Mouse (Mus musculus) adrenal gland, postnatal 4 days (tissue): Measurements from ENCODE around the gene Gm49450. TPM values are rescaled to one million over a fixed set of nuclear protein-coding genes. Genes with fewer than 3 reads are reported as not detected.
"Not testable (repeated sequence)": the region's sequence is repeated elsewhere in the genome, so short reads cannot be mapped to it uniquely, and the experiment has no call there.

Experiments used
- DNase-seq, 2 experiments: peaks; one replicate each; pipeline ENCODE4 v3.0.0; 2021 to 2022; ENCODE audit warnings: low spot score in 2 of 2, mixed read lengths in 2 of 2
- total RNA-seq, 2 experiments: library from RNA; stranded (reverse); gene quantifications; 2 replicates each; pipeline ENCODE4 v1.2.3; 2021

The Gm49450 gene
- total RNA-seq, 2 experiments from 2014 or later, result not detected

GRCm38 (mm10) chr15:98957475-98957874, 4.1 kb upstream of the Gm49450 start:
- no peak for DNase-seq

- DNase-seq, result no peak
Observed at GRCm38 (mm10) chr15:98956000-98956399, 2.6 kb upstream of the Gm49450 start.

GRCm38 (mm10) chr15:98955324-98955723, 2.0 kb upstream of the Gm49450 start:
- DNase-seq, result no peak

- no peak for DNase-seq
Observed at GRCm38 (mm10) chr15:98954425-98955253, 1.3 kb upstream of the Gm49450 start.

GRCm38 (mm10) chr15:98952751-98953400, 475 bp downstream of the Gm49450 start:
- DNase-seq, result peak; percentile 43 to 60

GRCm38 (mm10) chr15:98952063-98952455, 1.3 kb downstream of the Gm49450 start:
- DNase-seq, result no peak

GRCm38 (mm10) chr15:98951122-98952062, 2.0 kb downstream of the Gm49450 start:
- not testable (repeated sequence) for DNase-seq

GRCm38 (mm10) chr15:98949607-98949892, 3.8 kb downstream of the Gm49450 start:
- no peak for DNase-seq

GRCm38 (mm10) chr15:98948857-98949606, 4.3 kb downstream of the Gm49450 start:
- DNase-seq, result no peak

GRCm38 (mm10) chr15:98948382-98948781, 5.0 kb downstream of the Gm49450 start:
- DNase-seq, result no peak

- DNase-seq, result no peak
Observed at GRCm38 (mm10) chr15:98947884-98948283, 5.5 kb downstream of the Gm49450 start.

GRCm38 (mm10) chr15:98943133-98943532, 10.2 kb downstream of the Gm49450 start:
- no peak for DNase-seq

GRCm38 (mm10) chr15:98942081-98942480, 11.3 kb downstream of the Gm49450 start:
- DNase-seq, result no peak

GRCm38 (mm10) chr15:98941539-98941938, 11.8 kb downstream of the Gm49450 start:
- DNase-seq, result no peak

GRCm38 (mm10) chr15:98940816-98941215, 12.5 kb downstream of the Gm49450 start:
- no peak for DNase-seq

- peak; percentile 77 to 83 for DNase-seq
Observed at GRCm38 (mm10) chr15:98934217-98934839, 19.0 kb downstream of the Gm49450 start, which contains the start of gene Tuba1b. Gene Tuba1b (minus strand): TSS chr15:98934565.

- peak; percentile 82 to 88 for DNase-seq
Observed at GRCm38 (mm10) chr15:98933833-98934216, 19.5 kb downstream of the Gm49450 start.

- not testable (repeated sequence) for DNase-seq
Observed at GRCm38 (mm10) chr15:98933004-98933671, 20.2 kb downstream of the Gm49450 start.

- no peak for DNase-seq
Observed at GRCm38 (mm10) chr15:98930998-98931397, 22.4 kb downstream of the Gm49450 start.
